Mouse (Mus musculus) G1E (cell line): ENCODE results near the gene Stoml1. TPM values are rescaled to one million over a fixed set of nuclear protein-coding genes. Genes with fewer than 3 reads are reported as not detected.

Experiments
- ATAC-seq: 2 replicates; pipeline ENCODE4 v1.8.0; 2016; ENCODE audit warnings: mild to moderate bottlenecking; ENCODE audit not compliant: insufficient number of reproducible peaks, poor library complexity, low FRiP score, severe bottlenecking; ENCODE audit errors: extremely low read depth
- DNase-seq: peaks from one replicate; pipeline ENCODE4 v3.0.0; 2012; ENCODE audit warnings: low spot score
- H3K27me3 ChIP-seq: 2 replicates; pipeline ENCODE4 v1.6.1; 2012; ENCODE audit warnings: mild to moderate bottlenecking, low read length, inconsistent platforms; ENCODE audit not compliant: insufficient read depth
- H3K36me3 ChIP-seq: replicated peaks from 2 replicates; pipeline ENCODE3; 2012; ENCODE audit warnings: mild to moderate bottlenecking, inconsistent platforms
- H3K4me1 ChIP-seq: 2 replicates; pipeline ENCODE4 v1.6.1; 2012; ENCODE audit warnings: low read depth, low read length, inconsistent platforms, mixed read lengths; ENCODE audit not compliant: insufficient read depth
- H3K4me3 ChIP-seq: 2 replicates; pipeline ENCODE4 v1.5.1; 2012; ENCODE audit warnings: low read depth, mild to moderate bottlenecking, inconsistent platforms, low read length, moderate library complexity, mixed read lengths
- H3K9me3 ChIP-seq: replicated peaks from 2 replicates; pipeline ENCODE4 v1.6.1; 2012; ENCODE audit warnings: inconsistent platforms
- CTCF ChIP-seq: IDR thresholded peaks from 2 replicates; pipeline ENCODE4 v1.5.1; 2012; ENCODE audit warnings: low read depth, low read length, inconsistent platforms, mixed read lengths
- GATA1 ChIP-seq: IDR thresholded peaks from 2 replicates; pipeline ENCODE4 v1.6.1; 2012; ENCODE audit warnings: borderline replicate concordance, low read length, inconsistent platforms, mixed read lengths
- GATA2 ChIP-seq: IDR thresholded peaks from 2 replicates; pipeline ENCODE4 v1.6.1; 2012; ENCODE audit warnings: low read depth, low read length, inconsistent platforms, borderline replicate concordance
- POLR2AphosphoS5 ChIP-seq: IDR thresholded peaks from 2 replicates; pipeline ENCODE4 v1.6.1; 2012; ENCODE audit warnings: low read depth, low read length, inconsistent platforms; ENCODE audit not compliant: insufficient replicate concordance
- TAL1 ChIP-seq: conservative IDR thresholded peaks from 2 replicates; pipeline ENCODE4 v1.6.1; 2012; ENCODE audit warnings: low read depth, low read length, inconsistent platforms, mixed read lengths
- polyA plus RNA-seq: library from polyadenylated mRNA; stranded (reverse); fragments of >175 nt; gene quantifications from 2 replicates; pipeline ENCODE4 v1.2.3, GENCODE M21; 2012
- total RNA-seq, 2 experiments: library from RNA; stranded (forward) in 1 of 2; stranded (reverse) in 1 of 2; fragments of 200-1000 nt in 1 of 2; fragments of >200 nt in 1 of 2; fragmentation: Nextera tagmentation in 1 of 2; gene quantifications; 2 replicates each; pipeline ENCODE4 v1.2.3; 2014 to 2017

Stoml1 gene
- total and polyA plus RNA-seq, 3 experiments: 6.4 to 8.8 (median 7.4) TPM

DNA sequence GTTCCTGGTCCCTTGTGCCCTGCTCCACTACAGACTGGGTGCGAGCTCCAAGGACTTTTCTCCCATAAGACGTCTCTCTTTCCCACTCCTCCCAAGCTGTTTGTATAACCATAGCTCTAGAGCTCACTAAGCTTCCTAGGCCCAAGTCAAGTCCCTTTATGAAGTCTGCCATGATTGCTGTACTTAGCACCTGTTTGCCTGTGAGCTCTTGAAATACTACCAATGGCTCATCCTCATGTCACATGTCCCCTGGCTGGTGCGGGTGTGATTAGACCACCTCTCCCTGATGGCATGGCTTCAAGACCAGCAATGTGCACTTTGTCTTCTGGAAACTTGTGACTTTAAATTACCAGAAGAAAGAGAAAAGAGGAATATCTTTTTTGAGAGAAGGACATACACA is 42.4 kb downstream of the Stoml1 start:
- Histone ChIP-seq H3K27me3 (peaks cover 57% of the 10 kb centered on the region), H3K36me3 (no peaks in the 10 kb centered on the region), H3K4me1 (peaks cover 7% of the 10 kb centered on the region), H3K9me3 (no peaks in the 10 kb centered on the region), H3K4me3 (no peak overlapping the region)
- DNase-seq (no peak), ATAC-seq (no peak)
- no peak for TF ChIP-seq CTCF
- TF ChIP-seq GATA1: no peak
- TF ChIP-seq GATA2: no peak

DNA sequence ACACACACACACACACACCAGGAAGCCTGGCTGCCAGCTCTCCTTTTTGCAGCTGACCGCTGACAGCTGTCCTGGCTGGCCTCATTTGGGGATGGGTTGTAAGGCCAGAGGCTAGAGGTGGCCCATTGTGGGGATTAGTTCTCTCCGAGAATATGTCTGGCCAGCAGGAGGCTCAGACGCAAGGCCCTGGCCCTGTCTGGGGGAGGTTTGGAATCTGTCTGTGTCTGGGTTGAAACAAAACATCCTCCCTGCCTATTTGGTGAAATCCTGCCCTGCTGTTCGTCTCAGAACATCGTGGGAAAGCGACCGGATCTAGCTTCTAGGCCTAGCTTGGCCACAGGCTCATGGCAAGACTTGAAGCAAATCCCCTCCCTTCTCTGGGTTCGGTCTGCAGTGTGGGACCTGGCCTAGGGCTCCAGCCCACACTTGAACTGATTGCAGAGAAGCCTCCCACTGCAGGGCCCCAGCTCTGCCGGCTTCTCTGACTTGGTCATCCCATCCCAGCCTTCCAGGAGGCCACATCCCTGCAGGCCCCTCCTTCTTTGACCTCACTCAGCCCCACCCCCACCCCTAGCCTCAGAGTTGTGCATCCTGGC is 42.9 kb downstream of the Stoml1 start:
- DNase-seq (no peak), ATAC-seq (no peak)
- no peaks in the 10 kb centered on the region for H3K36me3 ChIP-seq
- peaks cover 52% of the 10 kb centered on the region for H3K27me3 ChIP-seq
- TF ChIP-seq CTCF (no peak), GATA1 (no peak), POLR2AphosphoS5 (no peak), TAL1 (no peak), GATA2 (no peak)
- H3K4me3 ChIP-seq: no peak overlapping the region
- peaks cover 7% of the 10 kb centered on the region for H3K4me1 ChIP-seq
- no peaks in the 10 kb centered on the region for H3K9me3 ChIP-seq

DNA sequence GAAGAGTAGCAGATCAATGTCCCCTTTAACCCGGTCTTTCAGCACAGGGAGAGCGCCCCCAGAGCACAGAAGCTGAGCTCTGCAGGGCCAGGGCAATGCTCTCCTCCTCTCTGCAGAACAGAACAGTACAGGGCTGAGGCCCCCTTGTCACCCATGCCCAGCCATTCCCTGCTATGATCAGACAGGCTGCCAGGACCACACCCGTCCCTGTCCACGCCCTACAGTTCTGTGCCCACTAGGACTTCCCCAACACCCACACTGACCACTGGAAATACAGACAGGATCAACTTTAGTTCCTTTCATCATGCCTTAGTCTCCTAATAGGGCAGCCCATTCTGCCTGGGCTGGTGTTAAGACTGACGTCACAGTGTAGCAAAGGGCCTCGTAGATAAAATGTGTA is 44.1 kb downstream of the Stoml1 start:
- Histone ChIP-seq H3K27me3 (peaks cover 46% of the 10 kb centered on the region), H3K9me3 (no peaks in the 10 kb centered on the region), H3K4me1 (peaks cover 7% of the 10 kb centered on the region), H3K4me3 (no peak overlapping the region), H3K36me3 (no peaks in the 10 kb centered on the region)
- DNase-seq (no peak), ATAC-seq (no peak)
- no peak for TF ChIP-seq CTCF
- no peak for TF ChIP-seq GATA1
- TF ChIP-seq POLR2AphosphoS5: no peak
- TF ChIP-seq TAL1: no peak
- TF ChIP-seq GATA2: no peak

DNA sequence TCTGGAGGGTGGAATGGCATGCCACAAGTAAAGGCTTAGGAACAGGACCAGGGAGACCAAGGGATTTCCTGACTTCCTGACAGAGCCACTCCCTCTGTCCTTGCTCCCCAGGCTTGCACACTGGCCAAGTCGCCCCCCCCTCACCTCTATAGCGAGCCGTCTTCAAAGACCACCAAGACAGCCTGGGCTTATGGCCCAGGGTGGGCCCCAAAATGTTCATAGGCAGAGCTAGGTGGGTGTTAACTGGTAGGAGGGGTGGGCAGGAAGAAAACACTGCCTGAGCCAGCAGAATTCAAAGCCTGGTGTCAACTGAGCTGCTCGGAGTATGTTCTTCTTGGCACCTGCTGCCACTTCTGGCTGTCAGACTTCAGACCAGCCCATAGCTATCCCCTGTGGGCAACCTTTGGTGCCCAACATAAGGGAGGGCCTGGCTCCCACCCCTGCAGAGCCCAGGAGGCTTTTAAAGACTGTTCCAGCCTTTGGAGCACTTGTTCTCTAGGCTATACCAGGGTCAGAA is 45.1 kb downstream of the Stoml1 start:
- H3K9me3 ChIP-seq: no peaks in the 10 kb centered on the region
- peaks cover 7% of the 10 kb centered on the region for H3K4me1 ChIP-seq
- H3K36me3 ChIP-seq: no peaks in the 10 kb centered on the region
- ATAC-seq (no peak), DNase-seq (no peak)
- TF ChIP-seq TAL1 (no peak), GATA1 (no peak), GATA2 (no peak), CTCF (no peak), POLR2AphosphoS5 (no peak)
- H3K27me3 ChIP-seq: peaks cover 45% of the 10 kb centered on the region
- no peak overlapping the region for H3K4me3 ChIP-seq

DNA sequence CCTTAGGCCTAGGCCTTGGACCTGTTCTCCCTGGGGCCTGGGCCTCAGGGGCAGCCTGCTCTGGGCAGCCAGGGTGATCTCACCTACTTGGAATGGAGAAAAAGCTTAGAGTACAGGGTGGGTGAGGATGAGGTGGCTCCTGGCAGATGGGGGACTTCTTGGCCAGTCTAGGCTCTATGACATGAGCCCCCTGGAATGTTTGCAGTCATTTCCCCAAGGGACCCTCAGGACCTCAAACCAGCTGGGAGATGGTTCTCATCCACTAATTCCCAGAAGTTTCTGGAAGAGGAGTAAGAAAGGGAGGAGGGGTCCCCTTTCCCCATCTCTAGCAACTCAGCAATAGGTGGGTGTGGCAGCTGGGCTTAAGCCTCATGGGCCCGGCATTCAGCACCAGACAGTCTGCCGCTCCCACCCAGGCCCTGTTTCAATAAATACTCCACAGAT is 46.4 kb downstream of the Stoml1 start:
- DNase-seq (no peak), ATAC-seq (no peak)
- Histone ChIP-seq H3K4me3 (no peak overlapping the region), H3K4me1 (peaks cover 7% of the 10 kb centered on the region), H3K27me3 (peaks cover 46% of the 10 kb centered on the region), H3K36me3 (no peaks in the 10 kb centered on the region), H3K9me3 (no peaks in the 10 kb centered on the region)
- TF ChIP-seq CTCF (no peak), TAL1 (no peak), POLR2AphosphoS5 (no peak), GATA2 (no peak), GATA1 (no peak)

DNA sequence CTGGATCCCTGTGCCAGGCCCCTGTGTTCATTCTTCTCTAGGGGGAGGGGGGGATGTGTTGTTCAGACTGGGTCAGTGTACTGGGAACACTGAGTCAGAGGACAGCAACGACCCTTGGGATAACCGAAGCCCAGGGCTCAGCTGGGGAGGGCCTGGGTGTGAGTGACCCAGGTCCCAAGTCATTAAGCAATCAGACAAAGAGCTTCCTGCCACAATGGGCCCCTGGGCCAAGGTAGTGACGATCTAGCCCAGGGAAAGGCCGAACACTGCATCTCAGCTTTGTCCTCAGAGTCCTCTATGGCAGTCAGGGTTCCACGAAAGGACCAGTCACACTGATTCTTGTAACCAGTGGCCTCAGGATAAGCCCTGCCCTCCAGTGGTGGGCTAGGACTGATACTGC is 50.2 kb downstream of the Stoml1 start:
- no peak for TF ChIP-seq TAL1
- TF ChIP-seq GATA1: no peak
- TF ChIP-seq POLR2AphosphoS5: no peak
- TF ChIP-seq GATA2: no peak
- TF ChIP-seq CTCF: no peak
- ATAC-seq: no peak

More for the DNA sequence above, 50.2 kb downstream of the Stoml1 start:
- Histone ChIP-seq H3K4me1 (no peaks in the 10 kb centered on the region), H3K4me3 (no peak overlapping the region), H3K27me3 (peaks cover 47% of the 10 kb centered on the region), H3K9me3 (no peaks in the 10 kb centered on the region), H3K36me3 (no peaks in the 10 kb centered on the region)
- DNase-seq: no peak
